Mouse (Mus musculus) mature B cell (primary cell): Measurements from ENCODE around the gene C1qtnf6.

Source experiments
- in situ Hi-C: fragments of 300-500 bp; cut with MboI; formaldehyde crosslinking; loops from 2 replicates; pipeline ENCODE4 v1.14.3; 2019

Gene C1qtnf6

GRCm38 (mm10) chr15:78530671-78531450 is at the start of gene C1qtnf6:
Gene C1qtnf6, minus strand, starts transcription at chr15:78531416.
- in situ Hi-C loops = loop anchor here (10.0 kb wide), 1 partner anchor 86 kb away; no protein-coding TSS in a partner anchor

- in situ Hi-C loops = no loop called here
Observed at GRCm38 (mm10) chr15:78576284-78576810, 45.1 kb upstream of the C1qtnf6 start.

DNA sequence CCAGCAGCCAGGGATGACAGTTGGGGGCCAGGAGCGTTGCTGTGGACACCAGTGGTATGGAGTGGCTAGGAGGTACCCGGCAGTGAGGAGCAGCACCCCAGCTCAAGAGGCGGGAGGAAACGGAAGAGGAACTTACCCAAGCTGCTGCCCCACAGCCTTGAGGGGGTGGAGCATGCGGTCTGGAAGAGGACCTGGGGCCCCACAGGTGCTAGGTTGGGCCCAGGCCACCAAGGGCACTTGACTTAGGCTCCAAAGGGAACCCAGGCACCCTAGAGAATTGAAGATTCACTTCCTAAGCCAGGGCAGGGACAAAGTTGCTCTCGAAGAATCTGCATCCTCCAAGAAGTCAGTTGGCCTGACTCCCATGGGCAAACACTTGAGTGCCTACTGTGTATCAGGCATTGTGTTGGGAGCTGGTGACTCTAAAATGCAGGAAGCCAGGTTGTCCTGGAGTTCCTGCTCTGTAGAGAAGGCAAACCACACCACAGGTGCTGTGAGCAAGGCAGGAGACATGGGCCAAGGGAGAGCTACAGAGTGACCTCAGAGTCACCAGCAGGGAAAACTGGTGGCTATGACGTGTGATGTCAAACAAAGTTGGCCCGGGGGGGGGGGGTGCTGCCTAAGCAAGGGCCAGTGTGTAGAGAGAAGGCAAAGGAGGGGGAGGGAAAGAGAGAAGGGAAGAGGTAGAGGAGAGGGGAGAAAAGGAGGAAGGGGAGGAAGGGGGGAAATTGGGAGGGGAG is 41.6 kb upstream of the C1qtnf6 start, which contains the start of gene Rac2:
TSS of gene Rac2 (minus strand) at position 126 of the 740 bp plus-strand sequence.
- in situ Hi-C loops = no loop called here

GRCm38 (mm10) chr15:78572270-78572600 is 41.0 kb upstream of the C1qtnf6 start:
- in situ Hi-C loops = no loop called here

GRCm38 (mm10) chr15:78571554-78572269 is 40.5 kb upstream of the C1qtnf6 start:
- in situ Hi-C loops = no loop called here

DNA sequence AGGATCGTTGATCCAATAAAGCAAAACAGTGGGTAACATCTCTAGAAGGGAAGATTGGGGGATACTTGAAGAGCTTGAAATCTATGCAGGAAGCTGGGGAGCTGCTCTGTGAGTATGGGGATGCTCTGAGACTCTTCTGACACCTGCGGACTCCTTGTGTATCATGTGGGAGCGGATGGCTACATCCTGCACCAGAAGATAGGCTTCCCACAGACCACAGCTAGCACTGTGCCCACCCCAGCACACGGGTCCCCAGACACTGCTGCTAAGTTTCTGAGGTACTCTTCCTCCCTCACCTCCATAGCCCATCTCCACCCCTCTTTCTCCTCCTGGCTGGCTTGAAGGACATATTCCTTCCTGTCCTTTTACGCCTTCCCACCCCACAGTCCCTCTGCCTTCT is 39.0 kb upstream of the C1qtnf6 start:
- in situ Hi-C loops = no loop called here

GRCm38 (mm10) chr15:78567608-78568120 is 36.4 kb upstream of the C1qtnf6 start:
- in situ Hi-C loops = no loop called here

GRCm38 (mm10) chr15:78564764-78565435 is 33.7 kb upstream of the C1qtnf6 start:
- in situ Hi-C loops = no loop called here

- in situ Hi-C loops = no loop called here
Observed at GRCm38 (mm10) chr15:78563937-78564336, 32.7 kb upstream of the C1qtnf6 start.

DNA sequence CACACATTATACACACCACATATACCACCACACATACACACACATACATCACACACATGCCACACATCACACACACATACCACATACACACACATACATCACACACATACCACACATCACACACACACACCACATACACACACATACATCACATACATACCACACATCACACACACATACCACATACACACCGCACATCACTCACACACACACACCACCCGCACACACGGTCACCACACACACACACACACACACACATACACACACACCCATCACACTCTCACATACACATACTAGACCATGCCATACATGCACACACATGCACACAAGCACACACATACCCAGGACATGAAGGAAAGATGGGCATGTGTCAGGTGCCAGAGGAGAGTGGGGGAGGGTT is 32.1 kb upstream of the C1qtnf6 start:
- in situ Hi-C loops = no loop called here

GRCm38 (mm10) chr15:78559141-78559979 is 28.1 kb upstream of the C1qtnf6 start:
- in situ Hi-C loops = no loop called here

- in situ Hi-C loops = no loop called here
Observed at GRCm38 (mm10) chr15:78557693-78558535, 26.7 kb upstream of the C1qtnf6 start.

DNA sequence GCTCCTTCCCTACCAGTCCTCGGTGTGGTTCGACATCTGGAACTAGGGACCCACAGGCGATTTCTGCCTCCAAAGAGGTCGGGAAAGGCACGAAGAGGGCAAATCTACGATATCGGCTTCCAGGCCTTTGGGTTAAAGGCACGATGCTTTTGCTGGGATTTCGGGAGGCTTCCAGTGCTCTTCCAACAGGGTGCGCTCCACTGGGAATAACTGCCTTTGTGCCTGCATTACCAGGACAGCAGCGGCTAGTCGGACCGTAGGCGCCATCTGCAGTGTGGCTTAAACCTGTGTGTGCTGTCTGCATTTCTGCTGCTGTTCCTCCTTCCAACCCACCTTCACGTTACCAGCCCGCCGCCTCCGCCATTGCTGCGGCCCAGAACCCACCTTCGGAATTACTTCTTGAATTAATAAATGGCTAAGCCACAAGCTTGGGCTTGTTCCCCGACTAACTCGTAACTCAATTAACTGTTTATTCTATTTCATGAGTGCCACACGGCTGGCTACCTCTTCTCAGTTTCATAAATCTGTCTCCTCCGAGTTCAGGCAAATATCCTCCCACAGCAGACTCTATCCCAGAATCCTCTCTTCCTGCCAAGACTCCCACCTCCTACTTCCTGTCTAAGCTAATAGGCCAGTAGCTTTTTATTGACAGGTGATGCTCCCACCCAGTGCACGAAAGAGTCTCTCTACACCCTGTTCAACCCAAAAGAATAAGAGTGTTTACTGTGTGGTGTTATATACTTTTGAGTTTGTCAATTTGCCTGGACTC is 23.5 kb upstream of the C1qtnf6 start:
- in situ Hi-C loops = no loop called here

GRCm38 (mm10) chr15:78549189-78549734 is 18.0 kb upstream of the C1qtnf6 start:
- in situ Hi-C loops = no loop called here

- in situ Hi-C loops = no loop called here
Observed at GRCm38 (mm10) chr15:78548711-78549110, 17.5 kb upstream of the C1qtnf6 start.

DNA sequence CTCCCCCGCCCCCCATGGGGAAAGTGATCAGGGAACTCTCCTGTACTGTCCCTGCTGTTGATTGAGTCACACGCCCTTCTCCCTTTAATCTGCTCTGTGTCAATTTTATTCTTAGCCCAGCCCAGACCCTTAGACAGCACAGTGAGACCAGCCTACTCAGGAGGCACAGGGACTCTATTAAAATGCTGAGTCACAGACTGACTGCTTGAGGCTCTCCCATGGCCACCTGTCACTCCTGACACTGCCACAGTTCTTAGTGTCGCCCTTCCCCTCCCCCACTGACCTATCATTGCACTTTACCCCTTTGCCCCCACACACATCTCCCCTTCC is 17.1 kb upstream of the C1qtnf6 start:
- in situ Hi-C loops = no loop called here

- in situ Hi-C loops = no loop called here
Observed at GRCm38 (mm10) chr15:78547415-78548335, 16.5 kb upstream of the C1qtnf6 start.

- in situ Hi-C loops = no loop called here
Observed at GRCm38 (mm10) chr15:78546060-78546459, 14.8 kb upstream of the C1qtnf6 start.
